Mouse (Mus musculus) small intestine, adult 2 months (tissue): ENCODE measurements at regions not wholly inside any gene's neighbourhood (a gene's known extent, or its start where the extent isn't known, plus 50 kb on each side); places are given as distances from the start of the nearest gene placed in this dataset.

ENCODE experiments used
- H3K27ac ChIP-seq: fragments of 200-500 bp; 2 replicates; pipeline ENCODE4 v1.5.1; 2012; ENCODE audit warnings: low read depth, low read length, control low read depth, inconsistent platforms; ENCODE audit not compliant: insufficient read depth
- H3K27me3 ChIP-seq: fragments of 200-500 bp; 2 replicates; pipeline ENCODE4 v1.6.1; 2012; ENCODE audit warnings: mild to moderate bottlenecking, moderate library complexity, low read length, inconsistent platforms; ENCODE audit not compliant: control insufficient read depth, insufficient read depth
- H3K36me3 ChIP-seq: fragments of 200-500 bp; 2 replicates; pipeline ENCODE4 v1.6.1; 2012; ENCODE audit warnings: mild to moderate bottlenecking, low read length, control low read depth, inconsistent platforms; ENCODE audit not compliant: control insufficient read depth, insufficient read depth
- H3K4me1 ChIP-seq: fragments of 200-500 bp; 2 replicates; pipeline ENCODE4 v1.6.1; 2012; ENCODE audit warnings: low read length, inconsistent platforms, mixed read lengths; ENCODE audit not compliant: control insufficient read depth, insufficient read depth, insufficient read length
- H3K4me3 ChIP-seq: fragments of 200-500 bp; 2 replicates; pipeline ENCODE4 v1.5.1; 2012; ENCODE audit warnings: low read depth, mild to moderate bottlenecking, control low read depth, inconsistent platforms, low read length, moderate library complexity
- CTCF ChIP-seq: fragments of 200-500 bp; IDR thresholded peaks from 2 replicates; pipeline ENCODE4 v1.5.1; 2012; ENCODE audit warnings: low read depth, mild to moderate bottlenecking, control low read depth, inconsistent platforms, low read length, moderate library complexity, mixed read lengths; ENCODE audit not compliant: insufficient replicate concordance, insufficient read length; ENCODE audit errors: extremely low read depth
- POLR2A ChIP-seq: fragments of 200-500 bp; IDR thresholded peaks from 2 replicates; pipeline ENCODE4 v1.6.1; 2012; ENCODE audit warnings: low read depth, mild to moderate bottlenecking, control low read depth, inconsistent platforms, low read length, moderate library complexity
- WGBS: fragments of 180-500 bp; shearing (Covaris S2); methylation state at CpG from one replicate; pipeline ENCODE4 v1.1.7; 2018; 5-methylcytosine and 5-hydroxymethylcytosine counted together

DNA sequence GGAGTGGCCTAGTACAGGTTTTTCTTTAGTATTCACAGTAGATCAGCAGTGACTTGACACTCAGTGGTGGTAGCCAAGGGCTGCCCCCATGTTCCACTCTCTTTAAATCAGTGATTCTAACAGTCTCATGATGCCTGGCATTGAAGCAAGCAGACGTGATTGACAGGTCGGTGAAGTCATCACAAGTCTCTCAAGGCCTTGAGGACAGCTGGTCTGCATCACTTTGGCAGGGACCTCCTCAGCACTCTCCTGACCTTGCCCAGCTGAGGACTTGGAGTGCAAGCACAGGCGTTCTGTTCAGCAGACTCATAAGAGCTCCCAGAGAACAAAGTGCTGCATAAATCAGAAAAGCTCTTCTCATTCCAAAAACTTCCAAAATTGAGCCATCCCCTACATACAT is 285.4 kb upstream of the Klf3 start:
- peaks cover 21% of the 10 kb centered on the region for H3K4me1 ChIP-seq
- WGBS = 36% methylated on average over 3 of the region's 3 CpGs
- H3K36me3 ChIP-seq = no peaks in the 10 kb centered on the region
- peak overlapping the region; percentile 19; the same call in 1 of the 2 replicates for H3K27ac ChIP-seq
- H3K4me3 ChIP-seq = no peak overlapping the region
- no peaks in the 10 kb centered on the region for H3K27me3 ChIP-seq
- TF ChIP-seq POLR2A (no peak), CTCF (no peak)

GRCm38 (mm10) chr5:64519036-64519435 is 284.2 kb upstream of the Klf3 start:
- no peak overlapping the region for H3K27ac ChIP-seq
- 30% methylated on average over 7 of the region's 7 CpGs for WGBS
- H3K4me3 ChIP-seq = no peak overlapping the region
- no peaks in the 10 kb centered on the region for H3K27me3 ChIP-seq
- no peaks in the 10 kb centered on the region for H3K36me3 ChIP-seq
- H3K4me1 ChIP-seq = peaks cover 21% of the 10 kb centered on the region
- TF ChIP-seq POLR2A (no peak), CTCF (0 out of 2 replicates have a peak, but pooled peaks have one; percentile 6)

GRCm38 (mm10) chr5:64519731-64520130 is 283.5 kb upstream of the Klf3 start:
- TF ChIP-seq CTCF (no peak), POLR2A (no peak)
- Histone ChIP-seq H3K36me3 (no peaks in the 10 kb centered on the region), H3K4me3 (no peak overlapping the region), H3K4me1 (peaks cover 21% of the 10 kb centered on the region), H3K27me3 (no peaks in the 10 kb centered on the region), H3K27ac (peak overlapping the region; percentile 55)
- WGBS = 42% methylated on average over 12 of the region's 12 CpGs

GRCm38 (mm10) chr5:64521401-64521800 is 281.8 kb upstream of the Klf3 start:
- no peak overlapping the region for H3K4me3 ChIP-seq
- no peaks in the 10 kb centered on the region for H3K27me3 ChIP-seq
- no peak for TF ChIP-seq CTCF
- no peak for TF ChIP-seq POLR2A
- WGBS = 82% methylated on average over 6 of the region's 6 CpGs
- no peak overlapping the region for H3K27ac ChIP-seq
- peaks cover 16% of the 10 kb centered on the region for H3K4me1 ChIP-seq
- no peaks in the 10 kb centered on the region for H3K36me3 ChIP-seq

GRCm38 (mm10) chr5:64521969-64522368 is 281.2 kb upstream of the Klf3 start:
- Histone ChIP-seq H3K27me3 (no peaks in the 10 kb centered on the region), H3K27ac (no peak overlapping the region), H3K36me3 (no peaks in the 10 kb centered on the region), H3K4me3 (no peak overlapping the region), H3K4me1 (peaks cover 16% of the 10 kb centered on the region)
- no peak for TF ChIP-seq POLR2A
- TF ChIP-seq CTCF = no peak
- 60% methylated on average over 5 of the region's 5 CpGs for WGBS

- Histone ChIP-seq H3K27ac (no peak overlapping the region), H3K4me3 (no peak overlapping the region), H3K36me3 (no peaks in the 10 kb centered on the region), H3K27me3 (no peaks in the 10 kb centered on the region), H3K4me1 (no peaks in the 10 kb centered on the region)
- WGBS = 91% methylated on average over 3 of the region's 3 CpGs
- TF ChIP-seq POLR2A = no peak
These were observed 276.7 kb upstream of the Klf3 start for GRCm38 (mm10) chr5:64526521-64526920.

GRCm38 (mm10) chr5:64527962-64528361 is 275.2 kb upstream of the Klf3 start:
- Histone ChIP-seq H3K27me3 (no peaks in the 10 kb centered on the region), H3K36me3 (no peaks in the 10 kb centered on the region), H3K4me3 (no peak overlapping the region), H3K4me1 (no peaks in the 10 kb centered on the region), H3K27ac (no peak overlapping the region)
- 76% methylated on average over 3 of the region's 3 CpGs for WGBS
- no peak for TF ChIP-seq CTCF
- TF ChIP-seq POLR2A = no peak

- Histone ChIP-seq H3K4me3 (no peak overlapping the region), H3K4me1 (peaks cover 16% of the 10 kb centered on the region; the same call in 1 of the 2 replicates), H3K36me3 (no peaks in the 10 kb centered on the region), H3K27ac (no peak overlapping the region), H3K27me3 (no peaks in the 10 kb centered on the region)
- 64% methylated on average over 4 of the region's 4 CpGs for WGBS
- TF ChIP-seq POLR2A = no peak
- TF ChIP-seq CTCF = no peak
These were observed 268.8 kb upstream of the Klf3 start for GRCm38 (mm10) chr5:64534371-64534770.
